Mouse (Mus musculus): ENCODE measurements around the gene A830018L16Rik. TPM values are rescaled to one million over a fixed set of nuclear protein-coding genes. Genes with fewer than 3 reads are reported as not detected.
A peak's percentile ranks its signal among the peaks of the same experiment; 100 is the strongest.
"Not testable (repeated sequence)": the region's sequence is repeated elsewhere in the genome, so short reads cannot be mapped to it uniquely, and the experiment has no call there.

The A830018L16Rik gene
- polyA plus RNA-seq, 1 experiment from 2014 or later, result 5.8 TPM

- no peaks in the 10 kb centered on the region for H3K9me3 ChIP-seq
Observed at GRCm38 (mm10) chr1:11915873-11916272, 502.0 kb downstream of the A830018L16Rik start.

GRCm38 (mm10) chr1:11936984-11937383 is 523.1 kb downstream of the A830018L16Rik start:
- H3K27me3 ChIP-seq (replicated peaks), result no peaks in the 10 kb centered on the region
- no peak overlapping the region for H3K4me3 ChIP-seq (replicated peaks)
- no peak overlapping the region for H3K4me2 ChIP-seq (replicated peaks)
- no peak overlapping the region for H3K9ac ChIP-seq
- H3K27ac ChIP-seq, result no peak overlapping the region
- no peaks in the 10 kb centered on the region for H3K4me1 ChIP-seq (replicated peaks)
- no peaks in the 10 kb centered on the region for H3K9me3 ChIP-seq
- ATAC-seq, result no peak
- no peaks in the 10 kb centered on the region for H3K36me3 ChIP-seq
- 75% methylated on average over 9 of the region's 9 CpGs for WGBS

More at GRCm38 (mm10) chr1:11915873-11916272, 502.0 kb downstream of the A830018L16Rik start:
- ATAC-seq, result no peak
- H3K4me3 ChIP-seq (replicated peaks), result no peak overlapping the region
- H3K27me3 ChIP-seq (replicated peaks), result no peaks in the 10 kb centered on the region
- H3K9ac ChIP-seq, result no peak overlapping the region
- H3K4me1 ChIP-seq (replicated peaks), result no peaks in the 10 kb centered on the region
- H3K27ac ChIP-seq, result no peak overlapping the region
- no peak overlapping the region for H3K4me2 ChIP-seq (replicated peaks)
- no peaks in the 10 kb centered on the region for H3K36me3 ChIP-seq

GRCm38 (mm10) chr1:11959421-11960206 is 545.7 kb downstream of the A830018L16Rik start:
- Histone ChIP-seq H3K9me3 (no peaks in the 10 kb centered on the region), H3K36me3 (no peaks in the 10 kb centered on the region), H3K4me1 (replicated peaks) (no peaks in the 10 kb centered on the region), H3K27ac (no peak overlapping the region), H3K4me2 (replicated peaks) (no peak overlapping the region), H3K9ac (no peak overlapping the region), H3K27me3 (replicated peaks) (no peaks in the 10 kb centered on the region), H3K4me3 (replicated peaks) (no peak overlapping the region)
- ATAC-seq, result peak; percentile 51; the same call in 1 of the 2 replicates
- 46% methylated on average over 2 of the region's 2 CpGs for WGBS

DNA sequence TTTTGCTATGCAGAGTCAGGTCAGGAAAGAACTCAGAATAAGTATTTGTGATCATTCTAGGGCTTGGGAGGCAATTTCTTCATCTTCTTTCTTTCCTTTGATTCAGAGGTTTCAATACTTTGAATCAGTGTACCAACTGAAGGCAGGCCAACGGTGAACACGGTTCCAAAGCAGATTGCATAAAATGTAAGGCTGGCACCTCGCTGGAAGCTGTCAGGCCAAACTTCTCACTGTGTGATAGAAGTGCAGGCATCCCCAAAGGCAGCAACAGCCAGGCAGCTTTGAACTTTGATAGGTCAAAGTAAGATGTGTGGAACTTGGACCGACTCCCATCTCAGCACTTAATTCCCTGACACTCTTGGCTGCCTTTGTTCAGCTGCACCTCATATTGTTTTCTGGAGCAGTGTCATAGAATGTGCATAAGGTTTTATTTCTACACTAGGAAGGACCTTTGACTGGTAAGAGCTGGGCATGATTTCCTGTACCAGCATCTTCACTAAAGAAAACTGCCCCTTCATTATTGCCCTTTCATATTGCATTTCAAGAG is 568.8 kb downstream of the A830018L16Rik start:
- H3K27ac ChIP-seq, result no peak overlapping the region
- H3K27me3 ChIP-seq (replicated peaks), result no peaks in the 10 kb centered on the region
- no peak overlapping the region for H3K9ac ChIP-seq
- no peaks in the 10 kb centered on the region for H3K36me3 ChIP-seq
- H3K9me3 ChIP-seq, result no peaks in the 10 kb centered on the region
- no peak overlapping the region for H3K4me2 ChIP-seq (replicated peaks)
- ATAC-seq, result no peak
- H3K4me1 ChIP-seq (replicated peaks), result no peaks in the 10 kb centered on the region
- H3K4me3 ChIP-seq (replicated peaks), result no peak overlapping the region
- 80% methylated on average over 4 of the region's 4 CpGs for WGBS

GRCm38 (mm10) chr1:11990011-11990410 is 576.1 kb downstream of the A830018L16Rik start:
- Histone ChIP-seq H3K27ac (no peak overlapping the region), H3K4me3 (replicated peaks) (no peak overlapping the region), H3K4me2 (replicated peaks) (no peak overlapping the region), H3K36me3 (no peaks in the 10 kb centered on the region), H3K9me3 (no peaks in the 10 kb centered on the region), H3K4me1 (replicated peaks) (no peaks in the 10 kb centered on the region), H3K9ac (no peak overlapping the region), H3K27me3 (replicated peaks) (no peaks in the 10 kb centered on the region)
- WGBS, result 69% methylated on average over 3 of the region's 3 CpGs
- no peak for ATAC-seq

- peak; percentile 28; the same call in 1 of the 2 replicates for ATAC-seq
- 41% methylated on average over 2 of the region's 2 CpGs for WGBS
Observed at GRCm38 (mm10) chr1:11996297-11996878, 582.5 kb downstream of the A830018L16Rik start.

GRCm38 (mm10) chr1:11997574-11997973 is 583.7 kb downstream of the A830018L16Rik start:
- Histone ChIP-seq H3K4me3 (replicated peaks) (no peak overlapping the region), H3K4me1 (replicated peaks) (no peaks in the 10 kb centered on the region), H3K9ac (no peak overlapping the region), H3K36me3 (no peaks in the 10 kb centered on the region), H3K27me3 (replicated peaks) (no peaks in the 10 kb centered on the region), H3K9me3 (no peaks in the 10 kb centered on the region), H3K4me2 (replicated peaks) (no peak overlapping the region), H3K27ac (no peak overlapping the region)
- no peak for ATAC-seq
- WGBS, result 68% methylated on average over 2 of the region's 2 CpGs

More at GRCm38 (mm10) chr1:11996297-11996878, 582.5 kb downstream of the A830018L16Rik start:
- Histone ChIP-seq H3K36me3 (no peaks in the 10 kb centered on the region), H3K27me3 (replicated peaks) (no peaks in the 10 kb centered on the region), H3K9me3 (no peaks in the 10 kb centered on the region), H3K9ac (no peak overlapping the region), H3K4me3 (replicated peaks) (no peak overlapping the region), H3K4me1 (replicated peaks) (no peaks in the 10 kb centered on the region), H3K27ac (no peak overlapping the region), H3K4me2 (replicated peaks) (no peak overlapping the region)

- Histone ChIP-seq H3K36me3 (no peaks in the 10 kb centered on the region), H3K9ac (no peak overlapping the region), H3K4me3 (replicated peaks) (no peak overlapping the region), H3K27me3 (replicated peaks) (no peaks in the 10 kb centered on the region), H3K4me1 (replicated peaks) (no peaks in the 10 kb centered on the region), H3K9me3 (no peaks in the 10 kb centered on the region), H3K27ac (no peak overlapping the region), H3K4me2 (replicated peaks) (no peak overlapping the region)
- no peak; the same call in 1 of the 2 replicates for ATAC-seq
- 53% methylated on average over 4 of the region's 4 CpGs for WGBS
Observed at GRCm38 (mm10) chr1:12000557-12000956, 586.7 kb downstream of the A830018L16Rik start.

- no peaks in the 10 kb centered on the region for H3K4me1 ChIP-seq (replicated peaks)
- no peak overlapping the region for H3K4me2 ChIP-seq (replicated peaks)
- peak; percentile 75; the same call in 1 of the 2 replicates for ATAC-seq
- no peak overlapping the region for H3K9ac ChIP-seq
- no peaks in the 10 kb centered on the region for H3K9me3 ChIP-seq
- 15% methylated on average over 2 of the region's 2 CpGs for WGBS
- H3K4me3 ChIP-seq (replicated peaks), result no peak overlapping the region
- H3K36me3 ChIP-seq, result no peaks in the 10 kb centered on the region
- H3K27ac ChIP-seq, result 0 out of 2 replicates have a peak overlapping the region, but pooled peaks have one; percentile 36
- no peaks in the 10 kb centered on the region for H3K27me3 ChIP-seq (replicated peaks)
Observed at GRCm38 (mm10) chr1:12008789-12009550, 595.1 kb downstream of the A830018L16Rik start.

GRCm38 (mm10) chr1:12009551-12009846 is 595.6 kb downstream of the A830018L16Rik start:
- no peak overlapping the region for H3K4me2 ChIP-seq (replicated peaks)
- H3K9ac ChIP-seq, result no peak overlapping the region
- peak; percentile 49; the same call in 1 of the 2 replicates for ATAC-seq
- H3K27me3 ChIP-seq (replicated peaks), result no peaks in the 10 kb centered on the region
- H3K9me3 ChIP-seq, result no peaks in the 10 kb centered on the region
- no peak overlapping the region for H3K4me3 ChIP-seq (replicated peaks)
- peak overlapping the region; percentile 32 for H3K27ac ChIP-seq
- no peaks in the 10 kb centered on the region for H3K36me3 ChIP-seq
- no peaks in the 10 kb centered on the region for H3K4me1 ChIP-seq (replicated peaks)

GRCm38 (mm10) chr1:12010607-12011006 is 596.7 kb downstream of the A830018L16Rik start:
- no peaks in the 10 kb centered on the region for H3K9me3 ChIP-seq
- WGBS, result 77% methylated on average over 1 of the region's 1 CpGs
- no peak overlapping the region for H3K4me2 ChIP-seq (replicated peaks)
- ATAC-seq, result no peak
- H3K4me1 ChIP-seq (replicated peaks), result no peaks in the 10 kb centered on the region
- H3K9ac ChIP-seq, result no peak overlapping the region
- no peaks in the 10 kb centered on the region for H3K27me3 ChIP-seq (replicated peaks)
- no peak overlapping the region for H3K4me3 ChIP-seq (replicated peaks)
- no peak overlapping the region for H3K27ac ChIP-seq
- H3K36me3 ChIP-seq, result no peaks in the 10 kb centered on the region

DNA sequence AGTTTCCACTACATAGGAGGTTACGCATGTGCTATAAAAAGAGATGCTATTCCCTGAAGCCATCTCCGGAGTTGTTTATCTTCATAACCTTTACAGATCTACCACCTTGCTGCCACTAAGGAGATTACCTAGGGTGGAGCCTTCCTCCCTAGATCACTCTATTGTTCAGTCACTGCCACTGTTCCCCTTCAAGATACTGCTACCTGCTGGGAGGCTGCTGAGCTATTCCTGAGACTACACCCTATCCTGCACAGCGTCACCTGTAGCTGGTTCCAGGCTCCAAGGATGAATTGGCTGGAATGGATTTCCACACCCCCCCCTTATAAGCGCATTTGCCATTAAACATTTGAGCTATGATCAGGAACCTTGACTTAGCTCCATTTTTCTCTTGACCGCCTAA is 606.7 kb downstream of the A830018L16Rik start:
- 84% methylated on average over 5 of the region's 5 CpGs for WGBS
- not testable (repeated sequence) for H3K27ac ChIP-seq; H3K4me2 ChIP-seq (replicated peaks); H3K27me3 ChIP-seq (replicated peaks); H3K36me3 ChIP-seq; H3K4me1 ChIP-seq (replicated peaks); ATAC-seq; H3K9ac ChIP-seq; H3K9me3 ChIP-seq; H3K4me3 ChIP-seq (replicated peaks)
